ENCODE assay signal across 9 mouse cellular contexts in genomic region chr1:175693429-175693960, GRCm38 (mm10). TPM values are rescaled to one million over a fixed set of nuclear protein-coding genes. Genes with fewer than 3 reads are reported as not detected.
DNase-seq lines count a peak whose midpoint lies in the region; ATAC-seq and TF ChIP-seq lines count a peak whose summit lies in the region.
"Had no signal": no experiment of that assay in that cellular context is flagged by ENCODE, and none has a peak within 500 bp of the region (broad histone marks: within the 10 kb centered on the region; RNA-seq: fewer than 3 reads in every experiment).

No protein-coding gene starts in this region.

- 40% methylated on average over 12 of the region's 12 CpGs for WGBS in intestine, embryonic 14.5 days

- H3K36me3 ChIP-seq in erythroblast, embryonic 14.5 days (ENCODE audit: control insufficient read depth) = no peaks in the 10 kb centered on the region
- H3K36me3 ChIP-seq in intestine, embryonic 14.5 days (ENCODE audit: control insufficient read depth, insufficient read depth, low read length) = no peaks in the 10 kb centered on the region

- no peaks in the 10 kb centered on the region for H3K9me3 ChIP-seq in erythroblast, embryonic 14.5 days (ENCODE audit: control insufficient read depth, low read length)
- no peaks in the 10 kb centered on the region for H3K9me3 ChIP-seq in intestine, embryonic 14.5 days (ENCODE audit: control insufficient read depth, low read length)

- ATAC-seq in erythroblast, adult 5-6 weeks (replicated peaks; ENCODE audit: low FRiP score, poor library complexity, severe bottlenecking) = no peak
- ATAC-seq in intestine, embryonic 14.5 days (replicated peaks; ENCODE audit: low FRiP score, low TSS enrichment, low read depth) = 0 out of 2 replicates have a peak, but pooled peaks have one; percentile 1

- peak overlapping the region; percentile 76 for H3K4me2 ChIP-seq in intestine, embryonic 14.5 days (ENCODE audit: low read length)

- DNase-seq in MN1 (ENCODE audit: low spot score) = peak; percentile 14
- peak; percentile 58 for DNase-seq in intestine, embryonic 14.5 days (ENCODE audit: low spot score)
- DNase-seq in lung, postnatal 10 days = peak; percentile 23
- DNase-seq in thymus, postnatal 0 days (ENCODE audit: low spot score) = peak; percentile 37
- no peak for DNase-seq in adrenal gland, adult 8-10 months

- H3K9ac ChIP-seq in intestine, embryonic 14.5 days (ENCODE audit: low read length) = peak overlapping the region; percentile 32; the same call in 1 of the 2 replicates

- no peak for TF ChIP-seq POLR2A in embryonic fibroblast, embryonic 13.5 days (IDR thresholded peaks at IDR 0.05; ENCODE audit: low read depth, low read length)

- H3K27me3 ChIP-seq in erythroblast, embryonic 14.5 days (ENCODE audit: control insufficient read depth) = no peaks in the 10 kb centered on the region
- no peaks in the 10 kb centered on the region for H3K27me3 ChIP-seq in intestine, embryonic 14.5 days (replicated peaks; ENCODE audit: control insufficient read depth, insufficient read depth, low read length)

- TF ChIP-seq CTCF in embryonic fibroblast, embryonic 13.5 days (IDR thresholded peaks at IDR 0.05; ENCODE audit: borderline replicate concordance, insufficient read depth, low read length) = no peak

- H3K4me3 ChIP-seq in erythroblast, embryonic 14.5 days (replicated peaks) = peak overlapping the region; percentile 85
- peak overlapping the region; percentile 57; the same call in 1 of the 2 replicates for H3K4me3 ChIP-seq in embryonic fibroblast, embryonic 13.5 days (ENCODE audit: insufficient read depth, low read length)
- peak overlapping the region; percentile 72 for H3K4me3 ChIP-seq in intestine, embryonic 14.5 days (ENCODE audit: low read depth, low read length)

- no peak overlapping the region for H3K27ac ChIP-seq in embryonic fibroblast, embryonic 13.5 days (ENCODE audit: insufficient read depth, low read length)
- H3K27ac ChIP-seq in intestine, embryonic 14.5 days (ENCODE audit: low read depth) = no peak overlapping the region

- H3K4me1 ChIP-seq in erythroblast, embryonic 14.5 days (ENCODE audit: control insufficient read depth) = peaks cover 25% of the 10 kb centered on the region
- no peaks in the 10 kb centered on the region for H3K4me1 ChIP-seq in embryonic fibroblast, embryonic 13.5 days (ENCODE audit: control insufficient read depth, insufficient read depth, low read length)
- H3K4me1 ChIP-seq in intestine, embryonic 14.5 days (replicated peaks; ENCODE audit: control insufficient read depth, insufficient read depth, low read length) = peaks cover 8% of the 10 kb centered on the region; the same call in 1 of the 2 replicates

RNA-seq across cellular contexts. Expression of gene Chml, which starts 0.8 kb away (rescaled TPM):
- 0.19 and 0.54 TPM in 2 replicates for polyA plus RNA-seq in erythroblast, embryonic 14.5 days (2012)
- 4.6 and 5.9 TPM in 2 replicates for total RNA-seq in erythroblast, adult 5-6 weeks (2015; ENCODE audit: low replicate concordance)
- total RNA-seq in erythroblast, adult 5-6 weeks (2017; ENCODE audit: low replicate concordance) = 2.0 and 3.7 TPM in 2 replicates
- 7.0 and 7.5 TPM in 2 replicates for polyA plus RNA-seq in embryonic fibroblast, embryonic 13.5 days (2011; ENCODE audit: insufficient read length, low read depth, missing spikeins)
- 4.1 and 4.2 TPM in 2 replicates for polyA plus RNA-seq in intestine, embryonic 14.5 days (2014; fragmentation: Nextera tagmentation; extraction: Ambion mirVana)
- polyA plus RNA-seq in thymus, postnatal 0 days (2015; fragmentation: Nextera tagmentation; extraction: Ambion mirVana) = 1.7 and 1.8 TPM in 2 replicates
- 10 to 100 TPM in 1 of 4 experiments, 1 to 10 TPM in 3; 8.1 to 10.6 (median 9.5) TPM for total RNA-seq in adrenal gland, adult 8-10 months (2022)

RNA-seq across cellular contexts. Expression of gene Opn3, which starts 0.9 kb away (rescaled TPM):
- 0.07 TPM in 1 of 2 replicates, not detected in the other for polyA plus RNA-seq in erythroblast, embryonic 14.5 days (2012)
- not detected in 2 replicates for total RNA-seq in erythroblast, adult 5-6 weeks (2015; ENCODE audit: low replicate concordance)
- 1.7 TPM in 1 of 2 replicates, not detected in the other for total RNA-seq in erythroblast, adult 5-6 weeks (2017; ENCODE audit: low replicate concordance)
- 1.6 and 2.1 TPM in 2 replicates for polyA plus RNA-seq in embryonic fibroblast, embryonic 13.5 days (2011; ENCODE audit: insufficient read length, low read depth, missing spikeins)
- 8.5 and 11.3 TPM in 2 replicates for polyA plus RNA-seq in intestine, embryonic 14.5 days (2014; fragmentation: Nextera tagmentation; extraction: Ambion mirVana)
- 3.1 and 3.2 TPM in 2 replicates for polyA plus RNA-seq in thymus, postnatal 0 days (2015; fragmentation: Nextera tagmentation; extraction: Ambion mirVana)
- total RNA-seq in adrenal gland, adult 8-10 months (2022) = 10 to 100 TPM in 2 of 4 experiments, 1 to 10 TPM in 2; 7.7 to 16.8 (median 11.3) TPM

RNA-seq across cellular contexts. Expression of gene Wdr64, which starts 4.9 kb away (rescaled TPM):
- polyA plus RNA-seq in erythroblast, embryonic 14.5 days (2012) = not detected in 2 replicates
- total RNA-seq in erythroblast, adult 5-6 weeks (2015; ENCODE audit: low replicate concordance) = not detected in 2 replicates
- total RNA-seq in erythroblast, adult 5-6 weeks (2017; ENCODE audit: low replicate concordance) = not detected in 2 replicates
- polyA plus RNA-seq in embryonic fibroblast, embryonic 13.5 days (2011; ENCODE audit: insufficient read length, low read depth, missing spikeins) = not detected in 2 replicates
- not detected in 2 replicates for polyA plus RNA-seq in intestine, embryonic 14.5 days (2014; fragmentation: Nextera tagmentation; extraction: Ambion mirVana)
- not detected in 2 replicates for polyA plus RNA-seq in thymus, postnatal 0 days (2015; fragmentation: Nextera tagmentation; extraction: Ambion mirVana)
- not detected for total RNA-seq in adrenal gland, adult 8-10 months (2022)
- polyA plus RNA-seq: small intestine, adult 2 months had no signal
